Mouse (Mus musculus) spleen, embryonic (tissue): ENCODE data around the gene Padi6.

Source experiments
- CTCF ChIA-PET: fragments of 350-600 bp; sonication (Branson Sonifier 250); formaldehyde crosslinking; loops from one replicate; lab custom pipeline; 2022; lab: Charles Lee

Gene Padi6

DNA sequence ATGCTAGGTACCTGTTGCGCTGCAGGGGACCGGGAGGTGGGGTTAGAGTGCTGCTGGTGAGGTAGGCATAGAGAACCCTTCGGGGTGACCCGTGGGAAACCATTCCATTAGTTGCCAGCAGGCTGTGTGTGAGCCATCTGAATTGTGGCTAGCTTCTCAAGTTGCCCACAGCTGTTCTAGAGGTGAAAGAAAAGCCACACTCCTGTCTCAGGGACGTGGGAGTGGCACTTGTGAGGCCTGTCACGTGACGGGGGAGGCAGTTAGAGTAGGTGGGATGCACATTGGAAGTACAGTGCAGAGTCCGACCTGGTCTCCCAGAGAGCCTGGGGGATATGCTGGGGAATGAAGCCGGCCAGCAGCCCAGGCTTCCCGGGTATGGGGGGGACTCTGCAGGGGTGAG is 32.8 kb downstream of the Padi6 start:
- CTCF ChIA-PET: no interaction called here

GRCm38 (mm10) chr4:140709111-140709510 is 33.3 kb downstream of the Padi6 start:
- CTCF ChIA-PET: no interaction called here

DNA sequence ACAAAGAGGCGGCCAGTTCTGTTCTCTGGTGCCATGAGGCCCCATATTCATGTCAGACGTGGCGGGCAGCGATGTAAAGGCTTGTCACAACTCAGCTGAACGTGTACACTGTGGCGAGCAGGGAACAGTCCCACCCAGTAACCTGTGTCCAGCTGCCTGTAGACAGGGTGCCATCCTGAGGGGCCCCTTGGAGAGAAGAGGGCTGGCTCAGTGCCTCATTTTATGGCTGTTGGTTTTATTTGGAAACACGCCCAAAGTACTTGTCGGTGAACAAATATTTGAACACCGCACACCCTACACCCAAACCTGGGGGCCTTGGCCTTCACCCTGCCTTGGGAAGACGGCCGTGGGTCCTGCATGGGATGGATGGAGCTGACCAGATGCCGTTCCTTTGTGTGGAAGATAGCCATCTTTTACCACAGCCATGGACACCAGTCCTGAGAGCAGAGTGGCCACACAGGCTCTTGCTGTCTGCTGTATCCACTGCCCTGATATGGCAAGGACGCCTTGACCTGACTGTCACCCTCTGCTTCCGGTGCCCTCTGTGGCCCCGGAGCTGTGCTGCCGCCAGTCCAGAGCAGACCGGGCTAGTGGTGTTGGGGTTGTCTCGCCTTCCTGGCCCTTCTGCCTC is 34.0 kb downstream of the Padi6 start:
- CTCF ChIA-PET: no interaction called here

- CTCF ChIA-PET: no interaction called here
Observed at GRCm38 (mm10) chr4:140707615-140708014, 34.8 kb downstream of the Padi6 start.

DNA sequence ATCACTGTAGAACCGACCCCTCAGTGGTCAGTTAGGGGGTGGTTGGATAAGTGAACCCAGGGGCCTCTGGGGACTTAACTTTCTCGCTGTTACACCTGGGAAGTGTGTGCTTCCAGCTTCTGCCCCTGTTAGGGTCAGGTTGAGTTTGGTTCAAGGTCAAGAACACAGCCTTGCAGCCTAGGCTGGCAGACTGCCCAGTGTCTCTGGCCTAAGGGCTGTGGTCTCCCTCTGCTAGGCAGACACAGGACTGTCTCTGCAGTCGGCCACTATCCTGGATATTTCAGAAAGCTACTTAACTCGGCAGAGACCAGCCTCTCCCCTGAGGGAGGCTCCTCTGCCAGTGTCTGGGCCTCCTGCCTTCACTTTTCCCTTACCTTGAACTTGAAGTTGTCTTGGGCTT is 38.3 kb downstream of the Padi6 start:
- CTCF ChIA-PET: no interaction called here

DNA sequence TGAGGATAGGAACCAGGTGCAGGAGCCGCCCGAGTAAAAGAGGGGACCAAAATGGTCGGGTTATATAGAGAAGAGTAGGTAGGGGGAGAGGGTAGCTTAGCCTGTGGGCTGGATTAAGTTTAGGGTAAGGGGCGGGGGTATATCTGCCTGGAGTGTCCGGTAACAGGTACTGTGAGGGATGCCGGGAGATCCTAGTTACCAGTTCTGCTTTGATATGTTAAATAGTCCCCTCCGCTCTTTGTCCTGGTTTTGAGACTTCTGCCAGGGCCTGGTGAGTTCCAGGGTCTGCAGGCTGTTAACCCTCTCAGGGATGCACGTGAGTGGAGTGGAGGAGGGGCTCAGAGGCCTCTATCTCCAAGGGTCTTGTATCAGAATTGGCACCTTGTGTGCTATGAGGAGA is 38.8 kb downstream of the Padi6 start:
- CTCF ChIA-PET: interaction anchor here (0.6 kb wide), 1 partner anchor 377 kb away, joined by 3 read pairs; no protein-coding TSS in a partner anchor

DNA sequence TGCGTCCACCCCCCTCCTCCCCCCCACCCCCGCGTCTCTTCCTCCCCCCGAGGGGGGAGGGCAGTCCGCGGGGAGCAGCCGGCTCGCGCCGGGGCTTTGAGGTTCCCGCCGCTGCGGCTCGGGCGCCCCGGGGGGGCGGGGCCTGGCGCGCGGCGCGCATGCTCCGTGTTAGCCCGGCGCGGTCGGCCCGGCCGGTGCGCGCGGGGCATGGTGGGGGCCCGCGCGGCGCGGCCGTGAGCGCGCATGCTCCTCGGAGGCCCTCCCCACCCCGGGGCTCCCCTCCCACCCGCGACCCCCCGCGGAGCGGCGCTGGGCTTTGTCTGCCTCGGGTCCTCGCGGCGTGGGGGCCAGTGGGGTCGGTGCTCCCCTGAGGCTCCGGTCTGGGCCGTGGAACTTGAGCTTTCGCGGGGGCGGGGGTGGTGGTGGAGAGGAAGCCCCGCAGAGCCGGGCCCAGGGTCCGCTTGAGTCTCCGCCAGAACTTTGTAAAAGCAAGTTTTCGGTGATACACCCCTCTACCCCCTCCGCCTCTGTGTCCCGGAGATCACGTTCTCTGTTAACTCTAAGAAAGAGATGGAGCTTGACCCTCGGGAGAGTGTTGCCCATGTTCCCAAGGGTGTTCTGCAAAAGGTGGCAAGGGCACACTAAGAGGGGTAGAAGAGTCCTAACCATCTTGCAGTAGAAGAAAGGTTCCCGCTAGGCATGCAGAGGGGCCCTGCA is 39.7 kb downstream of the Padi6 start:
- CTCF ChIA-PET: interaction anchor here (0.6 kb wide), 1 partner anchor 378 kb away, joined by 3 read pairs; no protein-coding TSS in a partner anchor

GRCm38 (mm10) chr4:140701716-140702561 is 40.5 kb downstream of the Padi6 start:
- CTCF ChIA-PET: no interaction called here

- CTCF ChIA-PET: no interaction called here
Observed at GRCm38 (mm10) chr4:140701049-140701715, 41.3 kb downstream of the Padi6 start.

GRCm38 (mm10) chr4:140700269-140701018 is 42.0 kb downstream of the Padi6 start, which contains the start of gene Rcc2:
TSS of gene Rcc2 (plus strand) at chr4:140700541.
- CTCF ChIA-PET: no interaction called here

GRCm38 (mm10) chr4:140699441-140700127 is 42.9 kb downstream of the Padi6 start:
- CTCF ChIA-PET: no interaction called here

GRCm38 (mm10) chr4:140695675-140696585 is 46.5 kb downstream of the Padi6 start:
- CTCF ChIA-PET: interaction anchor here (0.6 kb wide), 1 partner anchor 17 kb away, joined by 3 read pairs; no protein-coding TSS in a partner anchor

DNA sequence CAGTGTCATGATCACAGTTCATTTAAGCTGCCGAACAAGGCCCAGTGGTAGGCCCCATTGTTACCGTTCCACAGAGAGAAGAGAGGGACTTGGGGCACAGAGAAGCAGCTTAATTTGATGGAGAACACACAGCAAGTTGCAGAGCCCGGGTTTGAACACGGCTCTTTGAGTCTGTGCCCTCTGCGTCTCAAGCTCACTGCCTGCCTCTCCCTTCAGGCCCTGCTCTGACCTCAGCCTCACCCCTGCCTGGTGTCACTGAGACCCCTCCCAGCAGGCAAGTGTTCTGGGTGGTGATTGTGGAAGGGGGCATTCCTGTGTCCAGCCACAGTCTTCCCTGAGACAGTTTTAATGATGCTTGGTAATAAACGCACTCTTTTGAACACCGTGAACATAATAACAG is 47.3 kb downstream of the Padi6 start:
- CTCF ChIA-PET: interaction anchor here (0.6 kb wide), 1 partner anchor 17 kb away, joined by 3 read pairs; no protein-coding TSS in a partner anchor

- CTCF ChIA-PET: interaction anchor here (0.6 kb wide), 1 partner anchor 139 kb away, joined by 5 read pairs; no protein-coding TSS in a partner anchor
Observed at GRCm38 (mm10) chr4:140694551-140695060, 47.8 kb downstream of the Padi6 start.

DNA sequence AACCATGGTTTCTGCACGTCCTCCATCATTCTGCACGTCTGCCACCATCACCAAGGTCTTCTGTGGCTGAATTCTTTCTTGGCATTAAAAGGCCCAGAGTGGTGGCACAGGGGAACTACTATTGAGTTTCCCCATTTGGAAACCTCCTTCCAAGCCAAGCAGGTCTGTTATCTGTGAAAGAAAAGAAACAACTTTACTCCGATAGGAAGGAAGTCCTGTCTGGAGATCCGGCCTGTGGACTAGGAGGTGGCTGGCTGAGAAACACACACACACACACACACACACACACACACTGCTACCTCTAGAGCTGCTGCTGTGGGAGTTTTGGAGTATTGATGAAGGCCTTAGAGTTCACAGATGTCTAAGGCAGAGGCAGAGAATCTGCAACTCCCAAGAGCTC is 48.9 kb downstream of the Padi6 start:
- CTCF ChIA-PET: no interaction called here

DNA sequence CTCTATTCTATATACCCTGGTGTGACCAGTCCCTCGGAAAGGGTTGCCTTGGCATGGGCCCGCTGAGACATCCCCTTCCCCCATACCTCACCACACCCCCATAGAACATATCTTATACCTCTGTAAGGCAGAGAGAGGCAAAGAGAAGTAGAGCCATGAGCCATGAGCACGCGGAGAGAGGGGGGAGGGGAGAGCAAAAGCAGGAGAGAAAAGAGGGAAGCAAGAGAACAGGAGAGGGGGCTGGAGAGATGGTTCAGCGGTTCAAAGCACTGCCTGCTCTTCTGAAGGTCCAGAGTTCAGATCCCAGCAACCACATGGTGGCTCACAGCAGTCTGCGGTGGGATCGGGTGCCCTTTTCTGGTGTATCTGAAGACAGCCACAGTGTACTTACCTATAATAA is 51.0 kb downstream of the Padi6 start:
- CTCF ChIA-PET: no interaction called here

DNA sequence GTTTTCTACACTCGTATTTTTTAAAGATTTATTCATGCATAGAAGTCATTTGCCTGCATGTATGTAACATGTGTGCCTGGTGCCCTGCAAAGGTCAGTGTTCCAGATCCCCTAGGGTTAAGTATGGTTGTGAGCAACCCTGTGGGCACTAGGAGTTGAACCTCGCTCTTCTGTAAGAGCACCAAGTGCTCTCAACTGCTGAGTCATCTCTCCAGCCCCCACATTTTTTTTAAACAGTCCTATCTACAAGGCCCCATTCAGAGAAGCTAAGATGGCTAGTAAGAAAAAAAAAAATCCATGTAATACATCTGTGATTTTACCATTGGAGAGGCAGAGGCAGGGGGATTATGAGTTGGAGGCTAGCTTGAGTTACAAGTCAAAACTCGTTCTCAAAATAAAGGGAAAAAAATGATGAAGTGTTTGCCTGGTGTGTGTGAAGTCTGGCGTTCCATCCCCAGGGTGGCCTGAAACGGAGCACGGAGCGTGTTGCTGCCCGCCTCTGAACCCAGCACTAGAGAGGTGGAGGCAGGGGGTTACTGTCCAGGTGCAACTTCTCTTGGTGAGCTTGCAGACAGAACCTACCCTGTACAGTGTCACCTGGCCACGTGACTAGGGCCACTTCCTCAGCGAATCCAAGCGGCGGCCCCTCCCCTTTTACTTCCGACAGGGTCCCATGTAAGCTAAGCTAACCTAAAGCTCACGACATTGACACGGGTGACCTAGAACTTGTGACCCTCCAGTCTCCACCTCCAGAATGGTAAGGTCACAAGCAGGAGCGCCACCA is 52.4 kb downstream of the Padi6 start:
- CTCF ChIA-PET: no interaction called here

DNA sequence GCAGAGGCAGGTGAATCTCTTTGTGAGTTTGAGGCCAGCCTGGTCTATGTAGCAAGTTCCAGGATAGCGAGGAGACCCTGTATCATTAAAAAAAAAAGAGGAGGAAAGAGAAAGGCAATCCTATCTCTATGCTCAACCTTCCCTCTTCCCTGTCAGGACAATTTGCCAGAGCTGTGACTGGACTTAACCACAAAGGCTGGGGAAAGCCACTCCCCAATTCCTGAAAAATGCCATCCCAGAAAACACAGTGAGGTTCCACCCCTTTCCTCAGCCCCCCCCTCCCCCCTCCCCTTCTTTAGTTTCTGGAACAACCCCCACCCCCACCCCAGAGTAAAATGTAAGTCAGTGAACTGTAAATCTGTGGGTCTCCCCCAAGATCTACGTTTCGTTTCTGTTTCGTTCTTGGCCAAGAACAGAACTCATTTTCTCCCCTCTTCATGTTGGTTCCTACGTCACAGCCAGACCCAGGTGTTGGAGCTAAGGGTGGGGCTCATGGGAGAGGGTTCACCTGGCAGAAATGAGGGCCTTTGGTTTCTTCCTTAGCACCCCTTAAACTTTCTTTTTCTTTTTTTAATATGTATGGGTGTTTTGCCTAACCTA is 53.5 kb downstream of the Padi6 start:
- CTCF ChIA-PET: no interaction called here
